Mouse (Mus musculus): ENCODE results near the gene Wnt2. TPM values are rescaled to one million over a fixed set of nuclear protein-coding genes. Genes with fewer than 3 reads are reported as not detected.

Gene Wnt2
- total RNA-seq (2012; rRNA removed) (not detected in 2 replicates), polyA plus RNA-seq (2012; ENCODE audit: insufficient read depth in 1 of 2, insufficient read length in 2 of 2, low read depth in 1 of 2, low replicate concordance in 2 of 2, missing spikeins in 1 of 2) (not detected)

DNA sequence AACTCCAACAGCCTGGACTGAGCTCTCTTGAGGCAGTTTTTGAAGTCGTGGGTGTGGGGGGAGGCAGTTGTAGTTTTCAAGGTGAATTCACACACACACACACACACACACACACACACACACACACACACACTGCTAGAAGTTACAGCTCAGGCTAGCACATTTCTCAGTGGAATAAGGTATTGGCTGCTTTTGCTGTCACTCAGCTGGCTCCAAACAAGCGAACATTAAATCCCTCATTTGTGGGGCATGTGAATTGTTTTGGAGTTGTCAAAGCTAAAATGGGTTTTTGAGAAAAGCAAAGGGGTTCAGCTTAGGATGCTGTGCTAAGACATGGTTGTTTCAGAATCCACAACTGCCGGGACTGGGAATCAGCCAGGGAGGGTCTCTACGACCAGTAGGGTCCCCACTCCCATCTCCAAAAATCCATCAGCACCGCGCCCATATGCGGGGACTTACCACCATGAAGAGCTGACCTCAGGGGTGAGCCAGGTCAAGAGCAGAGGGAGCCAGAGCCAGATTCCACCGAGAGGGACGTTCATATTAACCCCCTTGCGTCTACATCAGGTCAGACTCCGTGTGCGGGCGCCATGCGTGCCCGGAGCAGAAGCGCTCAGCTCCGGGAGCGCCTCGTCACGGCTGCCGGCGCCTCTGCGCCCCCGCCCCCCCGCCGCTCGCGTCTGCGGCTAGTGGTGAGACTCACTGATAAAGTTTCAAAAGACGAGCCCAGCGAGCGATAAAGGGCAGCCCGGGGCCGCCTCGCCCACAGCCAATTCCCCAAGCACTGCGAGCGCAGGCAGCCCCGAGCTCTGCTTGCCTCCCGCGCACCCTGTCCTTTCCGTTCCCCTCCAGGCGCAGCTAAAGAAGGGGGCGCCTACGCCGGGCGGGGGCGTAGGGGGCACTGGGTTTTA, at the start of gene Wnt2:
Gene Wnt2 (minus strand): TSS at position 840 of the 911 bp plus-strand sequence.
- no peak within 1 kb of the TSS for H3K4me3 ChIP-seq (ENCODE audit: control insufficient read depth in 1 of 2, insufficient read depth in 1 of 2, low read depth in 2 of 2, low read length in 2 of 2)
- no peak for DNase-seq (ENCODE audit: low read depth, low spot score)
- H3K36me3 ChIP-seq (ENCODE audit: control insufficient read depth in 1 of 2, insufficient read depth in 2 of 2, low read length in 2 of 2), result no peaks in the 10 kb centered on the region
- H3K9ac ChIP-seq (ENCODE audit: control insufficient read depth, low read depth, low read length, poor library complexity, severe bottlenecking), result no peak within 1 kb of the TSS
- no peaks in the 10 kb centered on the region for H3K79me2 ChIP-seq (ENCODE audit: control insufficient read depth, insufficient read depth, low read length, poor library complexity)
- H3K9me3 ChIP-seq (replicated peaks; ENCODE audit: insufficient read depth, low read length), result no peaks in the 10 kb centered on the region
- H3K4me1 ChIP-seq (ENCODE audit: control insufficient read depth in 1 of 2, insufficient read depth in 2 of 2, low read length in 2 of 2), result no peaks in the 10 kb centered on the region
- no peak within 1 kb of the TSS for H3K27ac ChIP-seq (ENCODE audit: control insufficient read depth, low read depth, low read length)
- no peaks in the 10 kb centered on the region; a peak in 2 of 4 replicates for H3K27me3 ChIP-seq (ENCODE audit: control insufficient read depth in 1 of 2, insufficient read depth in 2 of 2, low read length in 2 of 2)
- TF ChIP-seq ETS1 (IDR thresholded peaks at IDR 0.05; ENCODE audit: low read depth, low read length), result no peak
- TF ChIP-seq ELF1 (IDR thresholded peaks at IDR 0.05; ENCODE audit: low read depth, low read length), result no peak
- TF ChIP-seq JUND (IDR thresholded peaks at IDR 0.05; ENCODE audit: low read depth, low read length), result no peak
- no peak for TF ChIP-seq BHLHE40 (IDR thresholded peaks at IDR 0.05; ENCODE audit: borderline replicate concordance, low read depth, low read length)
- no peak for TF ChIP-seq ZNF384 (IDR thresholded peaks at IDR 0.05; ENCODE audit: low read depth, low read length)
- TF ChIP-seq MEF2A (IDR thresholded peaks at IDR 0.05; ENCODE audit: extremely low read depth, insufficient replicate concordance, low read depth, low read length, poor library complexity, severe bottlenecking), result no peak

DNA sequence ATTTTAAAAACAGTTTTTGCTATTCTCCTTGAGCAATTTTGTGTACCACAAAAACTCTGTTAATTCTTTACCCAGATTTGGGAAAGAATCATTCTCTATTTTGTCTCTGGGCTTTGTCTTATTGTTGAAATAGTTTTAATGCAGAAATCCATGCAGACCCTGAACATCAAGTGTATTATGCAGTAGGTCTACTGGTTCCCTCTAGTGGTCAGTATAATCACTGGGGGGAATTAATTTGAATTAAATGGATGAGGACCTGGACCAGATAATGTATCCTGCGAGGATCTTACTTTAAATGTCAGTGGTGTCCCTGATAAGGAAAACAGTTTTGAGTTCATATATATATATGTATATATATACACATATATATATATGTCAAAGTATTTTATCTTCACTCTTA, 48.2 kb upstream of the Wnt2 start:
- no peaks in the 10 kb centered on the region for H3K9me3 ChIP-seq (replicated peaks; ENCODE audit: insufficient read depth, low read length)
- TF ChIP-seq GATA1 (IDR thresholded peaks at IDR 0.05; ENCODE audit: low read depth, low read length) (no peak), SMC3 (IDR thresholded peaks at IDR 0.05; ENCODE audit: low read depth, low read length) (peak; percentile 61), MAZ (IDR thresholded peaks at IDR 0.05; ENCODE audit: low read depth, low read length) (no peak), ZC3H11A (IDR thresholded peaks at IDR 0.05; ENCODE audit: low read depth, low read length) (peak; percentile 23; the same call in 1 of the 2 replicates), ZKSCAN1 (IDR thresholded peaks at IDR 0.05; ENCODE audit: low read depth, low read length) (no peak), POLR2AphosphoS5 (IDR thresholded peaks at IDR 0.05; ENCODE audit: borderline replicate concordance, low read depth, low read length) (no peak), EP300 (IDR thresholded peaks at IDR 0.05; ENCODE audit: low read depth in 1 of 2, low read length in 2 of 2) (no peak), CTCF (IDR thresholded peaks at IDR 0.05 in 2 of 3, conservative IDR thresholded peaks at IDR 0.05 in 1 of 3; ENCODE audit: control insufficient read depth in 1 of 3, insufficient read depth in 1 of 3, low read depth in 2 of 3, low read length in 3 of 3, poor library complexity in 1 of 3, severe bottlenecking in 1 of 3) (peak in 2 of 3 experiments; percentile 40 to 68; a peak in 4 of 6 replicates), TCF12 (IDR thresholded peaks at IDR 0.05; ENCODE audit: low read depth, low read length) (no peak), RAD21 (IDR thresholded peaks at IDR 0.05; ENCODE audit: low read depth, low read length) (peak; percentile 69), ELF1 (IDR thresholded peaks at IDR 0.05; ENCODE audit: low read depth, low read length) (no peak), NELFE (IDR thresholded peaks at IDR 0.05; ENCODE audit: low read depth, low read length) (no peak), ZMIZ1 (IDR thresholded peaks at IDR 0.05; ENCODE audit: low read depth, low read length) (no peak), JUND (IDR thresholded peaks at IDR 0.05; ENCODE audit: low read depth, low read length) (no peak), SIN3A (IDR thresholded peaks at IDR 0.05; ENCODE audit: low read length) (no peak)
- H3K27me3 ChIP-seq (ENCODE audit: control insufficient read depth in 1 of 2, insufficient read depth in 2 of 2, low read length in 2 of 2), result no peaks in the 10 kb centered on the region; a peak in 2 of 4 replicates
- no peaks in the 10 kb centered on the region for H3K79me2 ChIP-seq (ENCODE audit: control insufficient read depth, insufficient read depth, low read length, poor library complexity)
- no peak overlapping the region for H3K9ac ChIP-seq (ENCODE audit: control insufficient read depth, low read depth, low read length, poor library complexity, severe bottlenecking)
- H3K4me1 ChIP-seq (ENCODE audit: control insufficient read depth in 1 of 2, insufficient read depth in 2 of 2, low read length in 2 of 2), result no peaks in the 10 kb centered on the region
- H3K36me3 ChIP-seq (ENCODE audit: control insufficient read depth in 1 of 2, insufficient read depth in 2 of 2, low read length in 2 of 2), result no peaks in the 10 kb centered on the region
- H3K27ac ChIP-seq (ENCODE audit: control insufficient read depth, low read depth, low read length), result no peak overlapping the region
- peak; percentile 41 for DNase-seq (ENCODE audit: low read depth, low spot score)
- no peak overlapping the region for H3K4me3 ChIP-seq (ENCODE audit: control insufficient read depth in 1 of 2, insufficient read depth in 1 of 2, low read depth in 2 of 2, low read length in 2 of 2)
